Mouse (Mus musculus): ENCODE results near the gene Thop1.
A peak's percentile ranks its signal among the peaks of the same experiment; 100 is the strongest.

Thop1 gene

DNA sequence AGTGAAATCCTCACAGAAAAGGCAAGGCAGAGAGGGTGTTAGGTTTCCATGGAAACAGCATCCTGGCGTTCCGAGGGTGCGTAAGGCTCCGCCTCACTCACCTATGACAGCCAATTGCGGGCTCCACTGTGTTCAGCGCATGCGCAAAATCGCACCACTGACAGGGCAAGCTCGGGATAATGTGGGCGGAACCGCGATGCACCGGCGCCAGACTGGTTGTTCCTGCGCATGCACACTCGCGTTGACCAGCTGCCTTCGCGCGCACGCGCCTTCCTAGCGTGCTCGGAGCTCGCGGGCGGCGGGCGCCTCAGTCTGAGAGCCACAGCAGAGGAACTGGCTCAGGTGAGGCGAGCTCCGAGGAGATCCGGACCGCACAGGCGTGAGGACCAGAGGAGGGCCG is at the start of gene Thop1:
Gene Thop1, plus strand, starts transcription at position 200 of the 400 bp plus-strand sequence.
- H3K9me3 ChIP-seq (ENCODE audit: low read length) = no peaks in the 10 kb centered on the region
- no peak for TF ChIP-seq POU5F1 (IDR thresholded peaks at IDR 0.05; ENCODE audit: borderline replicate concordance, low read length)
- TF ChIP-seq NANOG (IDR thresholded peaks at IDR 0.05; ENCODE audit: borderline replicate concordance, low read length) = no peak
- no peak for TF ChIP-seq CTCF (conservative IDR thresholded peaks at IDR 0.05; ENCODE audit: low read length)
- peak within 1 kb of the TSS; percentile 96 for H3K4me3 ChIP-seq (replicated peaks; ENCODE audit: low read length)
- H3K36me3 ChIP-seq (ENCODE audit: insufficient read depth, low read length) = peaks cover 37% of the 10 kb centered on the region
- peaks cover 62% of the 10 kb centered on the region for H3K4me1 ChIP-seq (replicated peaks; ENCODE audit: low read depth, low read length)
- no peaks in the 10 kb centered on the region for H3K27me3 ChIP-seq (ENCODE audit: insufficient read depth, low read length)

DNA sequence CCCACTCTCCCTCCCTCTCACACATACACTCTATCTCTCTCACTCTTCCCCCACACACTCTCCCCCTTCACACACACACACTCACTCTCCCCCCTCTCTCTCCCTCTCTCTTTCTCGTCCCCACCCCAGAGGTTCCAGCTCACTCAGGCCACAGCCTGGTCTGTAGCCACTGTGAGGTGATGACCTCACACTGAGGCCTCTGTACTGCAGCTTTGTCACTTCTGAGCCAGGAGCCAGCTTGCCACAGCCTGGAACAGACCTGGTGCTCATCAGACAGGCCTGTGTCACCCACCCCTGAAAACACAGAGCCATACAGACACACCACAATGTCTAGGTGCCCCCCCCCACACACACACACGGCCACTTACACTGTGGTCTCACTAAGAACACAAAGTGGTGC is 49.6 kb upstream of the Thop1 start:
- H3K4me3 ChIP-seq (replicated peaks; ENCODE audit: low read length) = no peak overlapping the region
- H3K4me1 ChIP-seq (replicated peaks; ENCODE audit: low read depth, low read length) = peaks cover 60% of the 10 kb centered on the region
- no peaks in the 10 kb centered on the region for H3K9me3 ChIP-seq (ENCODE audit: low read length)
- no peak for TF ChIP-seq POU5F1 (IDR thresholded peaks at IDR 0.05; ENCODE audit: borderline replicate concordance, low read length)
- TF ChIP-seq NANOG (IDR thresholded peaks at IDR 0.05; ENCODE audit: borderline replicate concordance, low read length) = no peak
- no peak for TF ChIP-seq CTCF (conservative IDR thresholded peaks at IDR 0.05; ENCODE audit: low read length)
- H3K36me3 ChIP-seq (ENCODE audit: insufficient read depth, low read length) = 0 out of 2 replicates have a peak, but pooled peaks cover 4% of the 10 kb centered on the region
- peaks cover 18% of the 10 kb centered on the region for H3K27me3 ChIP-seq (ENCODE audit: insufficient read depth, low read length)

DNA sequence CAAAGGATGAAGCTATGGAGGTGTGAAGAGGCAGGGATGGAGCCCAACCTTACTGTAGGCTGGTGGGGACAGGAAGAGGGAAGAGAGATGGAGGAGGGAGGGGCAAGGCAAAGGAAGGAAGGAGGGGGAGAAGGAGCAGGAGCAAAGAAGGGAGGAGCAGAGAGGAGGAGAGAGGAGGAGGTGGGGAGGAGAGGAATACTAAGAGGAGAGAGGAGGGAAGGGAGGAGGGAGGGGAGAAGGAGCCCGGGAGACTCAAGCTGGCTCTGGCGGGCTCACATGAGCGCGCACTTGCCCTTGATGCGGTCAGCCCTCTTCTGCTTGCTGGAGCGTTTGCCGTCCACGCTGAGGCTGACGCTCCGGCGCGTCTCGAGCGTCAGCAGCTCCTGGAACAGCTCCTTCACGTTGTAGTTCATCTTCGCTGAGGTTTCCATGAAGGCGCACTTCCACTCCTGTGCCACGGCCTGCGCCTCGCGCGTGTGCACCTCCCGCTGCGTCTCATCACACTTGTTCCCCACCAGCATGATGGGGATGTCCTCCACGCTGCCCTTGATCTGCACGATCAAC is 48.2 kb upstream of the Thop1 start:
- Histone ChIP-seq H3K4me1 (replicated peaks; ENCODE audit: low read depth, low read length) (peaks cover 66% of the 10 kb centered on the region), H3K4me3 (replicated peaks; ENCODE audit: low read length) (peak overlapping the region; percentile 65), H3K36me3 (ENCODE audit: insufficient read depth, low read length) (0 out of 2 replicates have a peak, but pooled peaks cover 4% of the 10 kb centered on the region), H3K9me3 (ENCODE audit: low read length) (no peaks in the 10 kb centered on the region), H3K27me3 (ENCODE audit: insufficient read depth, low read length) (peaks cover 26% of the 10 kb centered on the region)
- TF ChIP-seq CTCF (conservative IDR thresholded peaks at IDR 0.05; ENCODE audit: low read length) (no peak), POU5F1 (IDR thresholded peaks at IDR 0.05; ENCODE audit: borderline replicate concordance, low read length) (no peak), NANOG (IDR thresholded peaks at IDR 0.05; ENCODE audit: borderline replicate concordance, low read length) (no peak)

DNA sequence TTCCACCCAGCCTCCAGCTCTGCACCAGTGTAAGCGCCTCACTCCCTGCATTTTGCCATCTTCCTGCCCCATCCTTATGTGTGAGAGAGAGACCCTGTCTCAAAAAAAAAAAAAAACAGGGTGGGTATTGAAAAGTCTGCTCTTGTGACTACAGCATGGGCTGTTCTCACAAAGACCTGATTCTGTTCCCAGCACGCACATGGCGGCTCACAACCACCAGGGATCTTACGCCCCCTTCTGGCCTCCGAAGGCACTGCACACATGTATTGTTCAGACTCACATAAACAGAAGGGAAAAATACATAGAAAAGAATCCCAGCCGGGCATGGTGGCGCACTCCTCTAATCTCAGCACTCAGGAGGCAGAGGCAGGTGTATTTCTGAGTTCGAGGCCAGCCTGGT is 47.1 kb upstream of the Thop1 start:
- no peaks in the 10 kb centered on the region for H3K9me3 ChIP-seq (ENCODE audit: low read length)
- peaks cover 72% of the 10 kb centered on the region for H3K4me1 ChIP-seq (replicated peaks; ENCODE audit: low read depth, low read length)
- TF ChIP-seq POU5F1 (IDR thresholded peaks at IDR 0.05; ENCODE audit: borderline replicate concordance, low read length) (no peak), CTCF (conservative IDR thresholded peaks at IDR 0.05; ENCODE audit: low read length) (peak; percentile 95)
- H3K27me3 ChIP-seq (ENCODE audit: insufficient read depth, low read length) = peaks cover 26% of the 10 kb centered on the region
- peak overlapping the region; percentile 65 for H3K4me3 ChIP-seq (replicated peaks; ENCODE audit: low read length)
- 0 out of 2 replicates have a peak, but pooled peaks cover 4% of the 10 kb centered on the region for H3K36me3 ChIP-seq (ENCODE audit: insufficient read depth, low read length)

DNA sequence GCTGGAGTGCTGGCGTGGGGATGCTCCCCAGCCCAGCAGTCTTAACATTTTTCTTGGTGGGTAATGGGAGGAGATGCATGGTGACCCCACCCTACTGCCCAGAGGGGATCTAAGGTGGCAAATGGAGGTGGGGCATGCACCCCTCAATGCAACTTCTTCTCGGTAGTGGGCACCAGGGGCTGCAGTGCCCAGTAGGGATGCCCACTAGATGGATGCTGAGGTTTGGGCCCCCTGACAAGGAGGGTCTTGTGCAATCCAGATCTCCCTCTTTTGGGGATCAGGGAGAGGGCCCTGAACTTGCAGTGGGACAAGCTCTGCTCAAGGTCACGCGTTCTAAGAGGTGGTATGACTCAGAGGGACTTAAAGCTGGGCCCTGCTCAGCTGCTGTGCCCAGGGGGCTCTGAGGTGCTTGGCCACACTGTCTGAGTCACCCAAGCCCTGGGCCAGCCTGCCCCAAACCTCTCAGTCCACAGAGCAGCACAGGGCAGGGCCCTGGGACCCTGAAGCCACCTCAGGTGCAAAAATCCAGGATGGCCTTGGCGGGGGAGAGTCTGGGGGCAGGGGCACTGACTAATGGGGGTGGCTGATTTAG is 45.4 kb upstream of the Thop1 start:
- Histone ChIP-seq H3K27me3 (ENCODE audit: insufficient read depth, low read length) (peaks cover 26% of the 10 kb centered on the region), H3K4me3 (replicated peaks; ENCODE audit: low read length) (peak overlapping the region; percentile 63), H3K36me3 (ENCODE audit: insufficient read depth, low read length) (0 out of 2 replicates have a peak, but pooled peaks cover 4% of the 10 kb centered on the region), H3K4me1 (replicated peaks; ENCODE audit: low read depth, low read length) (peaks cover 65% of the 10 kb centered on the region), H3K9me3 (ENCODE audit: low read length) (no peaks in the 10 kb centered on the region)
- TF ChIP-seq POU5F1 (IDR thresholded peaks at IDR 0.05; ENCODE audit: borderline replicate concordance, low read length) (no peak), NANOG (IDR thresholded peaks at IDR 0.05; ENCODE audit: borderline replicate concordance, low read length) (no peak), CTCF (conservative IDR thresholded peaks at IDR 0.05; ENCODE audit: low read length) (no peak)

DNA sequence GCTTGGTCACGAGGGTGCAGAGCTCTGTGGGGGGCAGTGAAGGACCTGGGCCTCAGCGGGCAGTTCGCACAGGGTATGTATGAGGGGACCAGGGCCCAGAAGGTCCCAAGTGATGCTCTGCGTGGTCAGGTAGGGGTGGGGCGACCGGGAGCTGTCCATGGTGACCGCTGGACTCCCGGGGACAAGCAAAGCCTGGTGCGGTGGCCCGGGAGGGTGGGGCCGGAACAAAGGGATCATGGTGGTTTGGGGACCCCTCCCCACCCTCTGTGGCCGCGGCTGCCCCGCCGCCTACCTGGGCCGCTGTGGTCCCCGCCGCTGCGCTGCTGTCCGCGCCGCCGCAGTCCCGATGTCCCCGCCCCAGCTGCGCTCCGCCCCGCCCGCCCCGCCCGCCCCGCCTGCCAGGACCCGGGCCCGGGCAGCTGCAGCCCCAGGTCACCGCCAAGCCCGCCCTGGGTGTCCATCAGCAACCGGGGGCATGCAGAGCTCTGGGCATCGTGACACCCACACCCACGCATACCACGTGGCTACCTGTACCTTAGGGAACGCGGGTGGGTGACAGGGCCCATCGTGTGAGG is 44.7 kb upstream of the Thop1 start:
- Histone ChIP-seq H3K27me3 (ENCODE audit: insufficient read depth, low read length) (peaks cover 26% of the 10 kb centered on the region), H3K36me3 (ENCODE audit: insufficient read depth, low read length) (0 out of 2 replicates have a peak, but pooled peaks cover 4% of the 10 kb centered on the region), H3K9me3 (ENCODE audit: low read length) (no peaks in the 10 kb centered on the region), H3K4me3 (replicated peaks; ENCODE audit: low read length) (peak overlapping the region; percentile 63), H3K4me1 (replicated peaks; ENCODE audit: low read depth, low read length) (peaks cover 60% of the 10 kb centered on the region)
- no peak for TF ChIP-seq CTCF (conservative IDR thresholded peaks at IDR 0.05; ENCODE audit: low read length)
- TF ChIP-seq POU5F1 (IDR thresholded peaks at IDR 0.05; ENCODE audit: borderline replicate concordance, low read length) = no peak
- no peak for TF ChIP-seq NANOG (IDR thresholded peaks at IDR 0.05; ENCODE audit: borderline replicate concordance, low read length)

DNA sequence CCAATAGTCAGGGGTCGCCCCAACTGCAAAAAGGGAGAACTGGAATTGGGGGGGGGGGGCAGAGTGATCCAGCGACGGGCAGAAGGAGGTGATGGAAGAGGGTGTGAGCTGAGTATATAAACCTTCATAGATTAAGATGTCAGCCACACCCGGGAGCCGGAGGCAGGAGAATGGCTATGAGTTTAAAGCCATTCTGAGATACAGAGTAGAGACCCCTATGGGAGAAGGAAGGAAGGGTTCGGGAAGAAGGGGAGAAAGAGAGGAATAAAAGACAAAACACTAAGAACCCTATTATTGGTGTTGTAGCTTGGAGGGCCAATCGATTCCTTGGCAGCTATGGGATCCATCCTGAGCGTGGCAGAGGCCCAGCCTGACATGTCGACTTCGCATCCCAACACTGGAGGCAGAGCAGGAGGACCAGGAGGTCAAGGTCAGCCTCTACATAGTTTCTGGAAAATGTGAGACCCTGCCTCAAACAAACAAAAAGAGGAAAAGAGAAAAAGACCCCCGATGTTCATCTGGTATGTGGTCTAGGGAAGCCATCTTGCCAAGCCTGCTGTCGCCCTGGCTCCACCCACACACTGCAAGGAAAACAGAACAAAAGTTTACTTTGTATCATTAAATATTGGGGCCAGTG is 44.1 kb upstream of the Thop1 start, which contains the start of gene Diras1:
Gene Diras1, minus strand, starts transcription at position 24 of the 637 bp plus-strand sequence.
- Histone ChIP-seq H3K9me3 (ENCODE audit: low read length) (no peaks in the 10 kb centered on the region), H3K36me3 (ENCODE audit: insufficient read depth, low read length) (no peaks in the 10 kb centered on the region), H3K4me3 (replicated peaks; ENCODE audit: low read length) (peak within 1 kb of the TSS; percentile 63), H3K27me3 (ENCODE audit: insufficient read depth, low read length) (peaks cover 26% of the 10 kb centered on the region), H3K4me1 (replicated peaks; ENCODE audit: low read depth, low read length) (peaks cover 57% of the 10 kb centered on the region)
- no peak for TF ChIP-seq POU5F1 (IDR thresholded peaks at IDR 0.05; ENCODE audit: borderline replicate concordance, low read length)
- no peak for TF ChIP-seq NANOG (IDR thresholded peaks at IDR 0.05; ENCODE audit: borderline replicate concordance, low read length)
- TF ChIP-seq CTCF (conservative IDR thresholded peaks at IDR 0.05; ENCODE audit: low read length) = no peak

DNA sequence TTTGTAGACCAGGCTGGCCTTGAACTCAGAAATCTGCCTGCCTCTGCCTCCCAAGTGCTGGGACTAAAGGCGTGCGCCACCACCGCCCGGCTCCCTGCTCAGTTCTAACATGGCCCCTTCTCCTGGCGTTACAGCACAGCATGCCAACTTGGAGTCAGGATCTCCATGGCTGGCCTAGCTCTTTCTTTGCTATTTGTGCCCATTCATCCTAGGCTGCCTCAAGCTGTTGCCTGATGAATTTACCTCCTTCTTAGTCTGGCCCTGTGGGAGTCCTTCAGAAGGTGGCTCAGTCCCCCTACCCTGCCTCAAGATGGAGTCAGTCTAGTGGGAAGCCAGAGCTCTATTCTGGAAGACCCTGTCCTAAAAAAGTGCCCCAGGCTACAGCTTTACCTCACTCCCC is 43.0 kb upstream of the Thop1 start:
- Histone ChIP-seq H3K9me3 (ENCODE audit: low read length) (no peaks in the 10 kb centered on the region), H3K4me1 (replicated peaks; ENCODE audit: low read depth, low read length) (peaks cover 57% of the 10 kb centered on the region), H3K27me3 (ENCODE audit: insufficient read depth, low read length) (peaks cover 25% of the 10 kb centered on the region), H3K36me3 (ENCODE audit: insufficient read depth, low read length) (no peaks in the 10 kb centered on the region), H3K4me3 (replicated peaks; ENCODE audit: low read length) (no peak overlapping the region)
- TF ChIP-seq NANOG (IDR thresholded peaks at IDR 0.05; ENCODE audit: borderline replicate concordance, low read length) (no peak), CTCF (conservative IDR thresholded peaks at IDR 0.05; ENCODE audit: low read length) (no peak), POU5F1 (IDR thresholded peaks at IDR 0.05; ENCODE audit: borderline replicate concordance, low read length) (no peak)
